8 mouse cellular contexts compared by ENCODE assay signal in genomic region chr7:45705443-45705864, GRCm38 (mm10). TPM values are rescaled to one million over a fixed set of nuclear protein-coding genes. Genes with fewer than 3 reads are reported as not detected.
DNase-seq lines count a peak whose midpoint lies in the region; ATAC-seq and TF ChIP-seq lines count a peak whose summit lies in the region.

No protein-coding gene starts in this region.

- H3K4me3 ChIP-seq in forebrain, embryonic 10.5 days: peak overlapping the region; percentile 82
- H3K4me3 ChIP-seq in limb, embryonic 13.5 days: peak overlapping the region; percentile 73
- peak overlapping the region; percentile 83 for H3K4me3 ChIP-seq in olfactory bulb, adult 2 months (ENCODE audit: insufficient read depth, low read depth, low read length)

- no peaks in the 10 kb centered on the region for H3K9me3 ChIP-seq in forebrain, embryonic 10.5 days
- H3K9me3 ChIP-seq in limb, embryonic 13.5 days: no peaks in the 10 kb centered on the region

- H3K27ac ChIP-seq in forebrain, embryonic 10.5 days: peak overlapping the region; percentile 90
- peak overlapping the region; percentile 80 for H3K27ac ChIP-seq in limb, embryonic 13.5 days
- H3K27ac ChIP-seq in olfactory bulb, adult 2 months (ENCODE audit: insufficient read depth, low read depth, low read length): peak overlapping the region; percentile 99

- peaks cover 83% of the 10 kb centered on the region for H3K4me1 ChIP-seq in forebrain, embryonic 10.5 days
- peaks cover 69% of the 10 kb centered on the region for H3K4me1 ChIP-seq in limb, embryonic 13.5 days
- peaks cover 50% of the 10 kb centered on the region for H3K4me1 ChIP-seq in olfactory bulb, adult 2 months (ENCODE audit: control insufficient read depth, insufficient read depth, low read length)

- peaks cover 9% of the 10 kb centered on the region for H3K27me3 ChIP-seq in forebrain, embryonic 10.5 days (ENCODE audit: poor library complexity, severe bottlenecking)
- H3K27me3 ChIP-seq in limb, embryonic 13.5 days: peaks cover 2% of the 10 kb centered on the region

- TF ChIP-seq POLR2A in olfactory bulb, adult 2 months (IDR thresholded peaks at IDR 0.05; ENCODE audit: insufficient read depth, low read depth, low read length): 0 out of 2 replicates have a peak, but pooled peaks have one; percentile 3

- no peak for TF ChIP-seq CTCF in olfactory bulb, adult 2 months (IDR thresholded peaks at IDR 0.05; ENCODE audit: insufficient read depth, low read depth, low read length)

- peak overlapping the region; percentile 99 for H3K4me2 ChIP-seq in limb, embryonic 13.5 days (replicated peaks)

- under 1% methylated on average over 21 of the region's 21 CpGs for WGBS in forebrain, embryonic 10.5 days
- WGBS in limb, embryonic 13.5 days: under 1% methylated on average over 21 of the region's 21 CpGs
- WGBS in olfactory bulb, adult 2 months: under 1% methylated on average over 21 of the region's 21 CpGs

- DNase-seq in layer of hippocampus, adult 9-11 months: peak; percentile 55
- no peak for DNase-seq in layer of hippocampus, postnatal 10 days (ENCODE audit: low spot score in 2 of 2)
- no peak for DNase-seq in forebrain, embryonic 10.5 days (ENCODE audit: extremely low spot score, low spot score)
- no peak for DNase-seq in cerebellum, adult 9-10 months
- DNase-seq in right cerebral cortex, postnatal 14 days: no peak
- no peak for DNase-seq in layer of hippocampus, adult 9-10 months (ENCODE audit: low spot score)

- peaks cover 11% of the 10 kb centered on the region for H3K36me3 ChIP-seq in forebrain, embryonic 10.5 days (replicated peaks)
- H3K36me3 ChIP-seq in limb, embryonic 13.5 days: peaks cover 12% of the 10 kb centered on the region

- ATAC-seq in limb, embryonic 13.5 days (ENCODE audit: low FRiP score, low read depth): no peak

- H3K9ac ChIP-seq in limb, embryonic 13.5 days: peak overlapping the region; percentile 87

RNA-seq across cellular contexts. Expression of gene Dbp, which starts 0.6 kb away (rescaled TPM):
- 10 to 100 TPM; 37.1 to 43.4 TPM for total RNA-seq in layer of hippocampus, postnatal 10 days (2021)
- polyA plus RNA-seq in forebrain, embryonic 10.5 days (2016; fragmentation: Nextera tagmentation; extraction: Ambion mirVana): 2.6 and 2.7 TPM in 2 replicates
- polyA plus RNA-seq in limb, embryonic 13.5 days (2015; fragmentation: Nextera tagmentation; extraction: Ambion mirVana): 4.5 and 6.2 TPM in 2 replicates
- polyA plus RNA-seq in olfactory bulb, adult 2 months (2012; ENCODE audit: insufficient read depth, insufficient read length, low replicate concordance, missing spikeins): 386 TPM in 1 of 2 replicates, not detected in the other

RNA-seq across cellular contexts. Expression of gene Car11, which starts 5.8 kb away (rescaled TPM):
- total RNA-seq in layer of hippocampus, postnatal 10 days (2021): 100 to 1,000 TPM; 121 to 131 TPM
- polyA plus RNA-seq in forebrain, embryonic 10.5 days (2016; fragmentation: Nextera tagmentation; extraction: Ambion mirVana): 2.5 and 3.2 TPM in 2 replicates
- polyA plus RNA-seq in limb, embryonic 13.5 days (2015; fragmentation: Nextera tagmentation; extraction: Ambion mirVana): 12.2 and 12.5 TPM in 2 replicates
- not detected in 2 replicates for polyA plus RNA-seq in olfactory bulb, adult 2 months (2012; ENCODE audit: insufficient read depth, insufficient read length, low replicate concordance, missing spikeins)

RNA-seq across cellular contexts. Expression of gene Rpl18, which starts 9.8 kb away (rescaled TPM):
- 100 to 1,000 TPM; 497 to 584 TPM for total RNA-seq in layer of hippocampus, postnatal 10 days (2021)
- polyA plus RNA-seq in forebrain, embryonic 10.5 days (2016; fragmentation: Nextera tagmentation; extraction: Ambion mirVana): 1,181 and 1,186 TPM in 2 replicates
- 1,016 and 1,039 TPM in 2 replicates for polyA plus RNA-seq in limb, embryonic 13.5 days (2015; fragmentation: Nextera tagmentation; extraction: Ambion mirVana)
- polyA plus RNA-seq in olfactory bulb, adult 2 months (2012; ENCODE audit: insufficient read depth, insufficient read length, low replicate concordance, missing spikeins): not detected in 2 replicates

RNA-seq across cellular contexts. Expression of gene Sec1, which starts 11.3 kb away (rescaled TPM):
- total RNA-seq in layer of hippocampus, postnatal 10 days (2021): under 1 TPM; 0.14 to 0.18 TPM
- 0.78 and 1.1 TPM in 2 replicates for polyA plus RNA-seq in forebrain, embryonic 10.5 days (2016; fragmentation: Nextera tagmentation; extraction: Ambion mirVana)
- 0.45 and 0.55 TPM in 2 replicates for polyA plus RNA-seq in limb, embryonic 13.5 days (2015; fragmentation: Nextera tagmentation; extraction: Ambion mirVana)
- not detected in 2 replicates for polyA plus RNA-seq in olfactory bulb, adult 2 months (2012; ENCODE audit: insufficient read depth, insufficient read length, low replicate concordance, missing spikeins)

RNA-seq across cellular contexts. Expression of gene Sphk2, which starts 12.3 kb away (rescaled TPM):
- 10 to 100 TPM; 27.3 to 27.7 TPM for total RNA-seq in layer of hippocampus, postnatal 10 days (2021)
- polyA plus RNA-seq in forebrain, embryonic 10.5 days (2016; fragmentation: Nextera tagmentation; extraction: Ambion mirVana): 34.0 and 36.6 TPM in 2 replicates
- 33.4 and 36.0 TPM in 2 replicates for polyA plus RNA-seq in limb, embryonic 13.5 days (2015; fragmentation: Nextera tagmentation; extraction: Ambion mirVana)
- not detected in 2 replicates for polyA plus RNA-seq in olfactory bulb, adult 2 months (2012; ENCODE audit: insufficient read depth, insufficient read length, low replicate concordance, missing spikeins)
